Mouse (Mus musculus): ENCODE results near the gene Lbh.
A peak's percentile ranks its signal among the peaks of the same experiment; 100 is the strongest.

Lbh gene

DNA sequence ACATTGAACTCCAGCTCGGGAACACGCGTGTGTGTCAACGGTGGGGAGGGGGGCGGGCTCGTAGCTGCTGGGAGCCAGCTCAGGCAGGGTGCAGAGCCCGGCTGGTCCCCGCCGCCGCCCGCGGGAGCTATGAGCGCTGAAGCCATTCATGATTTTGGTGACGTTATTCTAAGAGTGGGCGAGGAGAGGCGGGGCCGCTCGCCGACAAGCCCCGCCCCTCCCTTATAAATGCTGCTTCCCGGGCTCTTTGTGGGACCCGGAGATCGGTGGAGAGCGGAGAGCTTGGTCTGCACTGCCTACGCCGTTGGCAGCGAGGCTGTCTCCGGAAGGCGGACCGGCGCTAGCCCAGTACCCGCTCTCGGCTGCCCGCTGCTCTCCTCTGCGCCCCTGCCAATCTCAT lies at the start of gene Lbh:
Gene Lbh, plus strand, starts transcription at position 253 of the 400 bp plus-strand sequence.
- peak; percentile 93 for DNase-seq

DNA sequence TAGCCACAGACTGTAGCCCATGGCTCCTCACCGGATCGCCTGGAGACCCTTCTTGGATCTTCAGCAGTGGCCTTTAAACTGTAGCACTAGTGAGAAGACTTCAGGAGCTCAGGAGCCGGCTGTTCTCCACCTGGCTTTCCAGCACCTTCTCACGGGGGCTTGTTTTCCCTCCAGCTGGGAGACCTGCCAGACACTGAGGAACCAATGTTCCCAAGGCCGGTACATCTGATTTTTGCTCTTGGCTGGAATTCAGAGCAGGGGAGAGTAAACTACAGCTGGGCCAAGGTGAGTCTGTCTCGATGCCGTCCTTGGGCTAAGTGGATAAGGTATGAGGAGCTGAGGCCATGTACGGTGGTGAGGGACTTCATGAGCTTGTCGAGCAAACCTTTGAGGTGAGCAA lies 39.1 kb upstream of the Lbh start:
- DNase-seq, result no peak

DNA sequence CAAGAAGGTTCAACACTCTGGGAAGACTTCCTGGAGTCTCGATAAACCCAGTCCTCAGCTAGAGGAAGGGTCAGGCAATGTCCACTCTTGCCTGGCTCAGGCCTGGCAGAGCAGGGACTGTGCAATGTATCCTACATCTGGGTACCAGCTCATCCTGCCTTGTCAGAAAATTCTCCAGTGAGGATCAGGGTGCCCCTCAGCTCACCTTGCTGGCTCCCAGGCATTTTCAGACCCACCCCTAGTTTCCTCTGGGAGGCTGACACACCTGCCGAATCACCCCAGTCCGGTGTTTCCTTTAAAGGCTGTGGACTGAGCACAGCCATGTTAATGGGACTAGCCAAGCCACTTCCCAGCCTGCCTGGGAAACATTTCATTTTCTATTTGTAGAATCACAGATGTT lies 37.9 kb upstream of the Lbh start:
- no peak for DNase-seq

GRCm38 (mm10) chr17:72881051-72881450 lies 37.1 kb upstream of the Lbh start:
- DNase-seq, result no peak

- DNase-seq, result no peak
Observed at GRCm38 (mm10) chr17:72881804-72882203, 36.3 kb upstream of the Lbh start.

GRCm38 (mm10) chr17:72889556-72890397 lies 28.3 kb upstream of the Lbh start:
- peak; percentile 78 for DNase-seq

DNA sequence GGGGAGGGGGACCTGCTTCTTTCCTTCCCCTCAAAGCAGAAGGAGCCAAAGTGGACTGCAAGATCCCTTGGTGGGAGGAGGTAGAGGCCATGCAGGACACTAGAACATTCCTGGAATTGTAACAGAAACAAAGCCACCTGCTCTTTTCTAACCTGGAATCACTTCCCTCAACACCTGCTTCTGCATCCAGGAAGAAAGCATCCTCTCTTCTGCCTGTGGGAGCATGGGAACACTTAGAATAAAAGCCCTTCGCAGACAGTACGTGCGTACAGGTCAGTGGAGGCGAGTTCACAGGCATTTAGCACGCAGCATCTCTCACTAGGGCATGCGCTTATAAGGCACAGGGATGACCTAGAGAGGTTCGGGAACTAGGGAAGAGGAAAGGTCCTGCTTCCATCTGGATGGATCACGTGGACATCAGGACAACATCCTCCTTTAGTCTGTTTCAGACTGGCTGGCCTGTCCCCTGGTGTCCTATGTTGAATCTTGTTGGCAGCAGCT lies 27.7 kb upstream of the Lbh start:
- no peak for DNase-seq

DNA sequence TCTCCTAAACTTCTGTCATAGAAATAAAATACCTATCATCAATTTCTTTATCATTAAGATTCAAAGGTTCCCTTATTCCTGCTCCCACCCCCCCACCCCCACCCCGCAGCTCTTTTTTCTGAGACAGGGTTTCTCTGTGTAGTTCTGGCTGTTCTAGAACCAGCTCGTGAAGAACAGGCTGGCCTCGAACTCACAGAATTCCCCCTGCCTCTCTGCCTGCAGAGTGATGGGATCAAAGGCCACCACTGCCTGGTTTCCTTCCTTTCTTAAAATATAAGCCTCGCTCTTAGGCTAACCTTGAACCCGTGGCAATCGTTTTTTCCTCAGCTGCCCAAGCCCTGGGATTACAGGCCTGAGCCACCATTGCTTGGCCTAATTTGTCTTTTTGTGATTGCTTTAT lies 26.5 kb upstream of the Lbh start:
- DNase-seq, result no peak

- no peak for DNase-seq
Observed at GRCm38 (mm10) chr17:72895506-72895905, 22.6 kb upstream of the Lbh start.

DNA sequence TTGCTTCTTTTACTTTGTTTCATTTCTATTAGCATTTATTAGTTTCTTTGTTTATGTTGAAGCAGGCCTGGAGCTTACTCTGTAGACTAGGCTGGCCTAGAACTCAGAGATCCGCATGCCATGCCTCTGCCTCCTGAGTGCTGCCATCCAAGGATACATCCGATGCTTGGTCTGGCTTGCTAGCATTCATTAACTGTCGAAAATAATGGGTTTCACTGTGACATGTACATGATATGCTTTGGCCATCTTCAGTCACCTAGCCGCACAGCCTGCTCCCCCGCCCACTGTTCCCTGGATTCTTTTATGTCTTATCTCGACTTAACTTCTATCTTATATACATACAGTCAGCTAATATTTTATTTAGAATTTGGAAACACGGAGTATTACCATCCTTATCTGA lies 21.0 kb upstream of the Lbh start:
- no peak for DNase-seq

- DNase-seq, result no peak
Observed at GRCm38 (mm10) chr17:72897961-72898360, 20.1 kb upstream of the Lbh start.

- DNase-seq, result no peak
Observed at GRCm38 (mm10) chr17:72898775-72899174, 19.3 kb upstream of the Lbh start.

- no peak for DNase-seq
Observed at GRCm38 (mm10) chr17:72901021-72901420, 17.1 kb upstream of the Lbh start.

- DNase-seq, result no peak
Observed at GRCm38 (mm10) chr17:72901705-72902104, 16.4 kb upstream of the Lbh start.

DNA sequence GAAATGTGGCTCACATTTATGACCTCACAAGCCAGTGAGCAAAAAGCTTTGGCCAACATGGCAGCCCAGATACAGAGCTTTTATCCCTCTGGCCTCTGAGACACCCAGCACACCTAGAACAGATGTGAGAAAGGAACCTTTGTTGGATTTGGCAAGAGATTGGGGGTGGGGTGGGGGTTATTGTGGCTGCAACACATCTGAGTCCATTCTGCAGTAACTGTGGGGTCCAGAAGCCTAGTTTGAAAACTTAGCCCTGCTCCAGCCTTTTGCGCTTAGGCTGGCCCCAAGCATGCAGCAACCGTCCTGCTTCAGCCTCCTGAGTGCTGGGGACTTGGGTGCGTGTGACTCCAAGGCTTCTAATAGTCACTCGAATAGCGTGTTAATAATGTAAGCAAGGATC lies 14.8 kb upstream of the Lbh start:
- no peak for DNase-seq

DNA sequence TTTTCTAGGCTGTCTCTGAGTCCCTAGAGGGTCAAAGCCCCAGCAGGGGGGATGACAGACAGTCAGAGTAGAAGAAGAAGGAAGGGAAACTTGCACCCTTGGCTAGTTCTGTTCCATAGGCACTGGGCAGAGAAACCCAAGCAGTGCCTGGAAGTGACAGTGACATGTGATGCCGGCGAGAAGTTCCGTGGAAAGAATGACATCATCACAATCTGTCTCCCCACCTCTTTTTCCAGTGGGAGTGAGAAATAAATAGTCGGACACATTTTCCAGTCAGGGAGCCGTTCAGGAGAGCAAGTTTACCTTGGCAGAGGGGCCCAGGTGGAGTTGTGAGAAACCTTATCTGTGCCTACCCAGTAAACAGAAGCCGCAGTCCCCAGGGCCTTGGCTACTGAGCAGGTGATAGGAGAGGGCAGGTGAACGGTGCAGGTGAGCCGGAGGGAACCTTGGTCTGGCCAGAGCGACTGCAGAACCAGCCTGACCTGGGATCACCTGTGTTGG lies 14.1 kb upstream of the Lbh start:
- DNase-seq, result no peak

DNA sequence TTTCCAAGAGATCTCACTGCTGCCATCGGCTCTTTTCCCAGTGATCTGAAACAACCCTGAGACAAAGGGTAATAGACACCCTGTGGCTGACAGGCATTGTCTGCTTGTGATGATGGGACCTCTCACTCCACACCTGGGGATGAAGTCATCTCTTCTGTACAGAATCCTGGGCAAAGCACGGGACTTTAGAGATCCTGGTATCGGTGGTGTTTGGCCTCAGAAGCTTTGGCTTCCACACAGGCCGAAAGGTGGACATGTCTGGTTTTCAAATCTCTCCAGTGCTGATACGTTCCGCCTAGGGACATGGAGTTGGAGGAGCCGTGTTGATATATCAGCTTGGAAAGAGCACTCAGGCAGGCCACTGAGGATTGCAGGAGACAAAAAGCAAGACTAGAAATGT lies 13.2 kb upstream of the Lbh start:
- DNase-seq, result no peak

- DNase-seq, result no peak
Observed at GRCm38 (mm10) chr17:72906231-72906896, 11.7 kb upstream of the Lbh start.

DNA sequence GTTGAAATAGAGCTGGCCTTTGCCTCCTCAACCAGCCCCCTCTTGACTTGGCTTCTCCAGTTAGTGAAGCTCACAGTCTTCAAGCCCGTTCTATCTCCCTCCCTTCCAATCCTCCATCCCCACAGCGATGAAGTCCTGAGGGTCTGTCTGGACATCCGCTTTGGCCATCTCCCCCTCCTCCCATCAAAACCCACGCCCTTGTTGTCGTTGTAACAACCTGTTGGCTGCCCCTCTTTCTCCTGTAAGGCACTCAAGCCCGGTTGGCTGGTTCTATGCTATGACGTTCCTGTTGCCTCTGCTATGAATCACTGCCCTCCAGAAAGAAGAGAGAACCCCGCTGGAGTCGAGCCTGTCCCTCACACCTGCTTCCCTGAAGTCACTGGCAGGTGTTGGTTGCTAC lies 10.9 kb upstream of the Lbh start:
- no peak for DNase-seq

DNA sequence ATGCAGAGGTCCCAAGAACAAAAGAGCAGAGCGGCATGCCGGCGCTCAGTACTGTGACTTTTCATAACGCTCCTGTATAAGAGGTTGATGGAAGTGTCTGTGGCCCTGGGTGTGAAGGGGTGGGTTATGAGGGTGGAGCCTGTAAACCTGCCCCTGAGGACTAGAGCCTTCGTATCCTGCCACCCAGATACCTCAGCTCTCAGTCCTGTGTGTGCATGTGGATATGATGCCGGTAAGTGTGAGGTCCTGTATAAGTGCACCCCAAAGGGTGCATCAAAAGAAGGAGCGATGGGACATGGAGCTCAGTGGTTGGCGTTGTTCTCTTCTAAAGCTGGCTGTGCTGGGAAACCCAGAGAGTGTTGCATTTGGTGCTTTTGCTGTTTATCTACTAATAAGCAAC lies 10.3 kb upstream of the Lbh start:
- DNase-seq, result no peak

DNA sequence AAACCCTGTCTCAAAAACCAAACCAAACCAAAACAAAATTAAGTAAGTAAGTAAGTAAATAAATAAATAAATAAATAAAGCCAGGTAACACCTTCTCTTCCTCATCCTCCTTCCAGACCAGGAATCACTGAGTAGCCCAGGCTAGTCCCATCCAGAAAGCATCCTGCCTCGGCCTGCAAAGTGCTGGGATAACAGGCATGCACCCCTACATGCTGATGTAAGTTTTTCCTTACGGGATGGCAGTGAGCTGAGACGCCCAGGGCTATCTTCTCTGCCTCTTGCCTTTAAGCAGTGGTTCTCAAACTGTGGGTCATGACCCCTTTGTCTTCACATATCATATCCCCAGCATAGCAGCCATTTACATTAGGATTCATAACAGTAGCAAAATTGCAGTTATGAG lies 9.5 kb upstream of the Lbh start:
- no peak for DNase-seq

GRCm38 (mm10) chr17:72909061-72909852 lies 8.8 kb upstream of the Lbh start:
- DNase-seq, result no peak

DNA sequence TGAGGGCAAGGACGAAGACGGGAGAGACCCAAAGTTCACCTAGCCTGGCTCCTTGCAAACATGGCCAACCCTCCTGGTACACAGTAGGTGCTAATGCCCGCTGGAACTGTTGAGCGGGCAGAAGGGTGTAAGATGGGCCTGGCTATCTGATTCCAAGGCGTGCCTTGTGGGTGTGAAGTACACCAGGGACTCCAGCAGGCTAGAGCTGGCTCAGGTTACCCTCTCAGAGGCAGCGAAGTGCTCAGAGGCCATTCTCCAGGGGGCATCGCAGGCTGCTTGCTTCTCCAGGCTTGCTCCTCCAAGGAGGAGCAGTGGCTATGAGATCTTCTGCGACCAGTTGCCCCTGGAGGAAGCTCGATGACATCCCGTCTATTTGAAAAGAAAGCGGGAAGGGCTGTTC lies 6.8 kb upstream of the Lbh start:
- no peak for DNase-seq
